Mouse (Mus musculus): ENCODE data around the gene Accsl. TPM values are rescaled to one million over a fixed set of nuclear protein-coding genes. Genes with fewer than 3 reads are reported as not detected.

Gene Accsl
- polyA plus RNA-seq, 1 experiment = 0.06 TPM

GRCm38 (mm10) chr2:93906316-93906715 is 37.4 kb upstream of the Accsl start:
- Histone ChIP-seq H3ac (ENCODE audit: control insufficient read depth, insufficient read length) (no peak overlapping the region), H3K4me3 (no peak overlapping the region), H3K27me3 (ENCODE audit: control insufficient read depth, insufficient read depth, insufficient read length) (no peaks in the 10 kb centered on the region), H3K79me2 (ENCODE audit: control insufficient read depth, insufficient read depth) (no peaks in the 10 kb centered on the region), H3K36me3 (ENCODE audit: control insufficient read depth, insufficient read depth) (no peaks in the 10 kb centered on the region), H3K4me2 (ENCODE audit: low read depth) (no peak overlapping the region)
- TF ChIP-seq USF1 (IDR thresholded peaks at IDR 0.05; ENCODE audit: low read depth) (no peak), MYOG (IDR thresholded peaks at IDR 0.05; ENCODE audit: control insufficient read depth in 1 of 3, insufficient read depth in 1 of 3, insufficient read length in 2 of 3, low read depth in 2 of 3) (no peak), CEBPB (IDR thresholded peaks at IDR 0.05; ENCODE audit: insufficient read depth, poor library complexity, severe bottlenecking) (no peak), TCF3 (IDR thresholded peaks at IDR 0.05; ENCODE audit: insufficient read length, low read depth) (no peak), MAX (IDR thresholded peaks at IDR 0.05; ENCODE audit: low read depth) (no peak), POLR2AphosphoS2 (IDR thresholded peaks at IDR 0.05; ENCODE audit: insufficient read length, low read depth) (no peak)

DNA sequence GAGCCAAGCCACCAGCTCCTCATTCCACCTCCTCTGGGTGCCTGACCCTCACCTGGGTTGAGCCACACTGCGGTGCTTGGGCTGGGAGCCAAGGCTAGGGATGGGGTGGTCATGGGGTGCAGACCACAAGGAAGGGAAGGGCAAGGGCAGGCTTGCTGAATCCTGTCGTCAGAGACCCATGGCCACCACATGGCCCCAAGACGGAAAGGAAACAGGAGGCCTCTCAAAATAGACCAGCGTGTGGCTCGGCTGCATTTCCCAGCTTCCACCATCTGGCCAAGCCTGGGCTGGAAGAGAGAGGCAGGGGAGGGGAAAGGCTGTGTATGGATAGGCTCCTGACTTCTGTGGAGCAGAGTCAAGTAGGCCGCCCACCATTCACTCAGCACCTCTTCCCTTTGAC is 34.5 kb upstream of the Accsl start:
- Histone ChIP-seq H3K27me3 (ENCODE audit: control insufficient read depth, insufficient read depth, insufficient read length) (no peaks in the 10 kb centered on the region), H3K4me3 (peak overlapping the region; percentile 2), H3ac (ENCODE audit: control insufficient read depth, insufficient read length) (no peak overlapping the region), H3K4me2 (ENCODE audit: low read depth) (peak overlapping the region; percentile 62), H3K36me3 (ENCODE audit: control insufficient read depth, insufficient read depth) (no peaks in the 10 kb centered on the region), H3K79me2 (ENCODE audit: control insufficient read depth, insufficient read depth) (no peaks in the 10 kb centered on the region)
- TF ChIP-seq USF1 (IDR thresholded peaks at IDR 0.05; ENCODE audit: low read depth) (no peak), MYOG (IDR thresholded peaks at IDR 0.05; ENCODE audit: control insufficient read depth in 1 of 3, insufficient read depth in 1 of 3, insufficient read length in 2 of 3, low read depth in 2 of 3) (peak in 2 of 3 experiments; percentile 7 to 20)

GRCm38 (mm10) chr2:93902680-93903305 is 33.8 kb upstream of the Accsl start:
- TF ChIP-seq POLR2AphosphoS2 (IDR thresholded peaks at IDR 0.05; ENCODE audit: insufficient read length, low read depth) = no peak
- no peak for TF ChIP-seq SRF (IDR thresholded peaks at IDR 0.05; ENCODE audit: control insufficient read depth, insufficient read length, low read depth)
- no peak for TF ChIP-seq CEBPB (IDR thresholded peaks at IDR 0.05; ENCODE audit: insufficient read depth, poor library complexity, severe bottlenecking)
- TF ChIP-seq TCF3 (IDR thresholded peaks at IDR 0.05; ENCODE audit: insufficient read length, low read depth) = no peak
- no peak for TF ChIP-seq E2F4 (IDR thresholded peaks at IDR 0.05; ENCODE audit: insufficient read depth)
- TF ChIP-seq USF1 (IDR thresholded peaks at IDR 0.05; ENCODE audit: low read depth) = no peak
- no peak for TF ChIP-seq MYOD1 (IDR thresholded peaks at IDR 0.05; ENCODE audit: control insufficient read depth in 1 of 3, insufficient read length in 2 of 3, low read depth in 2 of 3)
- no peak for TF ChIP-seq POLR2A (IDR thresholded peaks at IDR 0.05; ENCODE audit: insufficient read length, low read depth)
- TF ChIP-seq MAX (IDR thresholded peaks at IDR 0.05; ENCODE audit: low read depth) = no peak
- no peak for TF ChIP-seq REST (IDR thresholded peaks at IDR 0.05; ENCODE audit: insufficient read depth, insufficient read length)
- TF ChIP-seq TCF12 (IDR thresholded peaks at IDR 0.05; ENCODE audit: insufficient read depth, poor library complexity, severe bottlenecking) = no peak
- TF ChIP-seq MYOG (IDR thresholded peaks at IDR 0.05; ENCODE audit: control insufficient read depth in 1 of 3, insufficient read depth in 1 of 3, insufficient read length in 2 of 3, low read depth in 2 of 3) = no peak
- Histone ChIP-seq H3K4me3 (peak overlapping the region; percentile 2), H3K36me3 (ENCODE audit: control insufficient read depth, insufficient read depth) (no peaks in the 10 kb centered on the region), H3ac (ENCODE audit: control insufficient read depth, insufficient read length) (no peak overlapping the region), H3K79me2 (ENCODE audit: control insufficient read depth, insufficient read depth) (no peaks in the 10 kb centered on the region), H3K27me3 (ENCODE audit: control insufficient read depth, insufficient read depth, insufficient read length) (no peaks in the 10 kb centered on the region), H3K4me2 (ENCODE audit: low read depth) (peak overlapping the region; percentile 62)

GRCm38 (mm10) chr2:93899397-93900380 is 30.7 kb upstream of the Accsl start:
- peak overlapping the region; percentile 30 for H3K4me2 ChIP-seq (ENCODE audit: low read depth)
- no peak overlapping the region for H3ac ChIP-seq (ENCODE audit: control insufficient read depth, insufficient read length)
- no peaks in the 10 kb centered on the region for H3K36me3 ChIP-seq (ENCODE audit: control insufficient read depth, insufficient read depth)
- no peak overlapping the region for H3K4me3 ChIP-seq
- H3K27me3 ChIP-seq (ENCODE audit: control insufficient read depth, insufficient read depth, insufficient read length) = no peaks in the 10 kb centered on the region
- no peaks in the 10 kb centered on the region for H3K79me2 ChIP-seq (ENCODE audit: control insufficient read depth, insufficient read depth)
- TF ChIP-seq POLR2A (IDR thresholded peaks at IDR 0.05; ENCODE audit: insufficient read length, low read depth) = no peak
- TF ChIP-seq MYOG (IDR thresholded peaks at IDR 0.05; ENCODE audit: control insufficient read depth in 1 of 3, insufficient read depth in 1 of 3, insufficient read length in 2 of 3, low read depth in 2 of 3) = no peak
- TF ChIP-seq TCF3 (IDR thresholded peaks at IDR 0.05; ENCODE audit: insufficient read length, low read depth) = no peak
- peak; percentile 53 for TF ChIP-seq REST (IDR thresholded peaks at IDR 0.05; ENCODE audit: insufficient read depth, insufficient read length)
- TF ChIP-seq SRF (IDR thresholded peaks at IDR 0.05; ENCODE audit: control insufficient read depth, insufficient read length, low read depth) = no peak

DNA sequence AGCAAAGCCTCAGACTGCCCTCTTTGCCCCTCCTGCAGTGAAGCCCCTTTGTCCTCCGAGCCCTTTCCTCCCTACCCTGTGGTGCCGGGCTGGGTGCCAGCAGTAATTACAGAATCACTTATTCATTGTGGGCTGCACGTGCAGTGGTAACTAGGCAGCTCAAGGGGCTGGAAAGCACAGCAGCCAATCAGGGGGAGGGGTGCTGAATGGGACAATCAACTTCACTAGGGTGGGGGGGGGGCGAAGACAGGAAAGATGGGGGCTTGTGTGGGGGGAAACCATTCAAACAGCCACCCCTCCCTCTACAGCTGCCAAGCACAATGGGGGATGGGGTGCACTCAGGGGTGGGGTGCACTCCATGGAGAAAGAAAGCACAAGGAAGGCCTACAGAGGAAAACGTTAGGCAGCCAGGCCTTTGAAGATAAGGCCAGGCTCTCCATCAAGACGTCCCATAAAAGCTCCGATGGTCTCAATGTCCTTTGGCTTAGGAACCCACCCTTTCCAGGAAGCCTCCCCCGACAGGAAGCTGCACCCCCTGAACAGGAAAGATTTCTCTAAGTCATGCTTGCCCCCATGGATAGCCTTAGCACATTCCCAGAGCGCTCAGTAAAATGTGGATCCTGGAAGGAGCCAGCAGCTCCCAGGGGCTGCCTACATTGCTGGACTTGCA is 22.8 kb upstream of the Accsl start:
- Histone ChIP-seq H3K36me3 (ENCODE audit: control insufficient read depth, insufficient read depth) (no peaks in the 10 kb centered on the region), H3K79me2 (ENCODE audit: control insufficient read depth, insufficient read depth) (no peaks in the 10 kb centered on the region), H3K27me3 (ENCODE audit: control insufficient read depth, insufficient read depth, insufficient read length) (no peaks in the 10 kb centered on the region), H3ac (ENCODE audit: control insufficient read depth, insufficient read length) (no peak overlapping the region), H3K4me3 (no peak overlapping the region), H3K4me2 (ENCODE audit: low read depth) (no peak overlapping the region)
- TF ChIP-seq E2F4 (IDR thresholded peaks at IDR 0.05; ENCODE audit: insufficient read depth) = no peak
- TF ChIP-seq MAX (IDR thresholded peaks at IDR 0.05; ENCODE audit: low read depth) = no peak
